Mouse (Mus musculus): ENCODE measurements around the gene Mycbpap.

GRCm38 (mm10) chr11:94468582-94469064 is 52.9 kb downstream of the Mycbpap start:
- TF ChIP-seq TAL1 (IDR thresholded peaks at IDR 0.05; ENCODE audit: low read length) (no peak), CTCF (IDR thresholded peaks at IDR 0.05 in 2 of 3, conservative IDR thresholded peaks at IDR 0.05 in 1 of 3; ENCODE audit: control insufficient read depth in 1 of 3, insufficient read depth in 1 of 3, low read depth in 2 of 3, low read length in 3 of 3, poor library complexity in 1 of 3, severe bottlenecking in 1 of 3) (no peak), GABPA (IDR thresholded peaks at IDR 0.05; ENCODE audit: low read depth, low read length) (no peak), POLR2A (IDR thresholded peaks at IDR 0.05; ENCODE audit: control insufficient read depth in 1 of 2, insufficient read depth in 1 of 2, low read depth in 1 of 2, low read length in 2 of 2, poor library complexity in 1 of 2) (no peak), GATA1 (IDR thresholded peaks at IDR 0.05; ENCODE audit: low read depth, low read length) (no peak), USF2 (IDR thresholded peaks at IDR 0.05; ENCODE audit: borderline replicate concordance in 1 of 2, insufficient read depth in 1 of 2, low read depth in 1 of 2, low read length in 2 of 2) (no peak), MAX (IDR thresholded peaks at IDR 0.05; ENCODE audit: low read length) (no peak), ELF1 (IDR thresholded peaks at IDR 0.05; ENCODE audit: low read depth, low read length) (no peak)
